Mouse (Mus musculus): ENCODE measurements around the gene Nyap1.

The Nyap1 gene

GRCm38 (mm10) chr5:137690531-137690930 is 50.9 kb downstream of the Nyap1 start:
- DNase-seq, result no peak

- DNase-seq, result no peak
Measured at GRCm38 (mm10) chr5:137689974-137690373, 51.4 kb downstream of the Nyap1 start.

GRCm38 (mm10) chr5:137686127-137686790 is 55.1 kb downstream of the Nyap1 start:
- DNase-seq, result no peak

GRCm38 (mm10) chr5:137685653-137686052 is 55.8 kb downstream of the Nyap1 start:
- no peak for DNase-seq

GRCm38 (mm10) chr5:137684294-137685123 is 56.9 kb downstream of the Nyap1 start, which contains the start of gene Agfg2:
Gene Agfg2 (minus strand): TSS chr5:137684726.
- DNase-seq, result peak; percentile 97 to 98

- peak; percentile 6 to 13 for DNase-seq
Measured at GRCm38 (mm10) chr5:137683388-137684293, 57.8 kb downstream of the Nyap1 start.

GRCm38 (mm10) chr5:137682526-137682925 is 58.9 kb downstream of the Nyap1 start:
- DNase-seq, result no peak

Measured in cerebellum, postnatal 36 days (tissue).